Mouse (Mus musculus): ENCODE measurements at regions not wholly inside any gene's neighbourhood (a gene's known extent, or its start where the extent isn't known, plus 50 kb on each side); places are given as distances from the start of the nearest gene placed in this dataset.

DNA sequence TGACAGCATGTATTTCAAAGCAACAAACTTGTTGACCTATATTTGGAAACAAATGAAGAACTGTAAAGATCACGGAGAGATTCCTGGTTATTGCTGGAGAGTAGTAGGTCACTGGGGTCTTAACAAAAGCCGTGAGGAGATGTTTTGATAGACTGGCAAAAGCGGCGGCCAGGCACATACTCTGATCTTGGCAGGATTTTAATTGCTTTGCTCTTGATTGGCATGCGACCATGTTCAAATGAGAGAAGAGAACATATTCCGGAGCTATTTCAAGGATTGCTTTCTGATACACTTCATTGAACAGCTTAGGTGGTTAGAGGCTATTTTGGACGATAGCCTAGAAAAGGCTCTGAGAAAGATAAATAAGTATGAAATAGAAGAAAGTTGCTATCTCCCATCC lies 874.2 kb downstream of the Robo1 start:
- TF ChIP-seq POLR2A (IDR thresholded peaks at IDR 0.05; ENCODE audit: low read depth, low read length) = no peak
- no peak for TF ChIP-seq CTCF (conservative IDR thresholded peaks at IDR 0.05; ENCODE audit: insufficient read depth, insufficient read length, low read depth, low read length)
